Mouse (Mus musculus) liver, embryonic 14.5 days (tissue): ENCODE data around the gene Tekt2.

ENCODE experiments used
- CTCF ChIP-seq: IDR thresholded peaks from 2 replicates; pipeline ENCODE4 v1.5.1; 2016; ENCODE audit warnings: antibody characterized with exemption, low read depth, control low read depth
- EP300 ChIP-seq: IDR thresholded peaks from 2 replicates; pipeline ENCODE4 v1.6.1; 2016; ENCODE audit warnings: antibody characterized with exemption, low read depth

- TF ChIP-seq CTCF (no peak), EP300 (no peak)
Measured at GRCm38 (mm10) chr4:126306827-126307226, 18.7 kb downstream of the Tekt2 start.
